Mouse (Mus musculus) CH12.LX (cell line): ENCODE measurements at regions not wholly inside any gene's neighbourhood (a gene's known extent, or its start where the extent isn't known, plus 50 kb on each side); places are given as distances from the start of the nearest gene placed in this dataset.

Source experiments
- DNase-seq: peaks from one replicate; pipeline ENCODE4 v3.0.0-alpha.2; 2013; ENCODE audit errors: extremely low read depth
- H3K27ac ChIP-seq: 2 replicates; pipeline ENCODE4 v1.5.1; 2012; ENCODE audit warnings: low read depth, mild to moderate bottlenecking, control low read depth, moderate library complexity; ENCODE audit not compliant: insufficient read depth
- H3K27me3 ChIP-seq: replicated peaks from 2 replicates; pipeline ENCODE3; 2012; ENCODE audit warnings: inconsistent platforms
- H3K36me3 ChIP-seq, 2 experiments: replicated peaks in 1 of 2; 2 replicates each; pipeline versions ENCODE3 to v1.6.1; 2012; ENCODE audit warnings: inconsistent platforms in 1 of 2, low read length in 1 of 2, mild to moderate bottlenecking in 1 of 2, mixed read lengths in 1 of 2, moderate library complexity in 1 of 2; ENCODE audit not compliant: control insufficient read depth in 1 of 2, insufficient read depth in 1 of 2
- H3K4me1 ChIP-seq, 2 experiments: 2 replicates each; pipeline ENCODE4 v1.6.1; 2012; ENCODE audit warnings: inconsistent platforms in 1 of 2, moderate library complexity in 1 of 2; ENCODE audit not compliant: insufficient read depth in 2 of 2, control insufficient read depth in 1 of 2
- H3K4me2 ChIP-seq: 2 replicates; pipeline ENCODE4 v1.6.1; 2012; ENCODE audit warnings: low read depth, mild to moderate bottlenecking, control low read depth; ENCODE audit not compliant: poor library complexity, insufficient read depth, severe bottlenecking
- H3K4me3 ChIP-seq, 3 experiments: fragments of 150-350 bp in 1 of 3; sonication (generic) in 1 of 3; replicated peaks in 1 of 3; 2 replicates each; pipeline versions ENCODE3 to v1.5.1; 2011 to 2012; ENCODE audit warnings: low read depth in 2 of 3, low read length in 2 of 3, mild to moderate bottlenecking in 2 of 3, moderate library complexity in 2 of 3, control low read depth in 1 of 3, improper control_type of control experiment in 1 of 3, inconsistent platforms in 1 of 3, mixed read lengths in 1 of 3; ENCODE audit not compliant: poor library complexity in 1 of 3
- H3K79me2 ChIP-seq: replicated peaks from 2 replicates; pipeline ENCODE4 v1.6.1; 2012; ENCODE audit warnings: mild to moderate bottlenecking, moderate library complexity; ENCODE audit not compliant: control insufficient read depth, poor library complexity, insufficient read depth, severe bottlenecking; ENCODE audit errors: extremely low read depth
- H3K9ac ChIP-seq: 2 replicates; pipeline ENCODE4 v1.6.1; 2012; ENCODE audit warnings: low read depth, mild to moderate bottlenecking, control low read depth, moderate library complexity; ENCODE audit not compliant: insufficient read depth
- H3K9me3 ChIP-seq: replicated peaks from 2 replicates; pipeline ENCODE3; 2012; ENCODE audit warnings: low read length, inconsistent platforms, mixed read lengths
- CHD1 ChIP-seq: IDR thresholded peaks from 2 replicates; pipeline ENCODE4 v1.6.1; 2012; ENCODE audit warnings: low read depth, low read length, improper control_type of control experiment, inconsistent platforms
- CTCF ChIP-seq, 2 experiments: IDR thresholded peaks in 1 of 2; conservative IDR thresholded peaks in 1 of 2; 2 replicates each; pipeline ENCODE4 v1.5.1; 2011 to 2012; ENCODE audit warnings: low read depth in 2 of 2, low read length in 2 of 2, improper control_type of control experiment in 1 of 2, inconsistent platforms in 1 of 2, mild to moderate bottlenecking in 1 of 2, moderate library complexity in 1 of 2
- ETS1 ChIP-seq: conservative IDR thresholded peaks from 2 replicates; pipeline ENCODE4 v1.6.1; 2012; ENCODE audit warnings: low read depth, mild to moderate bottlenecking, inconsistent platforms, low read length, improper control_type of control experiment, moderate library complexity
- JUND ChIP-seq: conservative IDR thresholded peaks from 2 replicates; pipeline ENCODE4 v1.6.1; 2011; ENCODE audit warnings: low read depth, low read length, improper control_type of control experiment
- MXI1 ChIP-seq: IDR thresholded peaks from 2 replicates; pipeline ENCODE4 v1.6.1; 2011; ENCODE audit warnings: mild to moderate bottlenecking, low read depth, low read length, improper control_type of control experiment
- NELFE ChIP-seq: IDR thresholded peaks from 2 replicates; pipeline ENCODE4 v1.6.1; 2011; ENCODE audit warnings: low read depth, low read length, improper control_type of control experiment
- NRF1 ChIP-seq: IDR thresholded peaks from 2 replicates; pipeline ENCODE4 v1.6.1; 2014; ENCODE audit warnings: low read depth, mild to moderate bottlenecking, inconsistent platforms, low read length, improper control_type of control experiment, moderate library complexity
- POLR2A ChIP-seq: IDR thresholded peaks from 2 replicates; pipeline ENCODE4 v1.6.1; 2011; ENCODE audit warnings: low read depth, mild to moderate bottlenecking, improper control_type of control experiment, low read length
- SMC3 ChIP-seq: IDR thresholded peaks from 2 replicates; pipeline ENCODE4 v1.6.1; 2011; ENCODE audit warnings: low read depth, low read length, improper control_type of control experiment
- TBP ChIP-seq: conservative IDR thresholded peaks from 2 replicates; pipeline ENCODE4 v1.6.1; 2011; ENCODE audit warnings: low read depth, low read length, improper control_type of control experiment
- ZKSCAN1 ChIP-seq: IDR thresholded peaks from 2 replicates; pipeline ENCODE4 v1.6.1; 2012; ENCODE audit warnings: low read depth, inconsistent platforms, low read length, improper control_type of control experiment, borderline replicate concordance
- ZMIZ1 ChIP-seq: IDR thresholded peaks from 2 replicates; pipeline ENCODE4 v1.6.1; 2012; ENCODE audit warnings: low read depth, mild to moderate bottlenecking, inconsistent platforms, low read length, improper control_type of control experiment
- dilution Hi-C: fragments of 300-500 bp; cut with MboI; formaldehyde crosslinking; loops from 2 replicates; pipeline ENCODE4 v1.14.3; 2020; ENCODE audit warnings: low sequenced_read_pairs; ENCODE audit not compliant: extremely low pct_unique_long_range_greater_than_20kb, extremely low pct_ligation_motif_present
- in situ Hi-C: fragments of 300-500 bp; cut with MboI; formaldehyde crosslinking; loops from 3 replicates; pipeline ENCODE4 v1.14.3; 2019; ENCODE audit warnings: low sequenced_read_pairs, low pct_ligation_motif_present, low pct_unique_long_range_greater_than_20kb, mixed read lengths

GRCm38 (mm10) chr3:78736111-78736510, 550.2 kb downstream of the Rapgef2 start:
- H3K36me3 ChIP-seq, result no peaks in the 10 kb centered on the region
- no peaks in the 10 kb centered on the region for H3K79me2 ChIP-seq
- no peak overlapping the region for H3K27ac ChIP-seq
- dilution Hi-C loops, result no loop called here
- H3K9ac ChIP-seq, result no peak overlapping the region
- H3K9me3 ChIP-seq, result peaks cover 13% of the 10 kb centered on the region
- no peaks in the 10 kb centered on the region for H3K4me1 ChIP-seq
- no peak for TF ChIP-seq CHD1
- no peak for TF ChIP-seq CTCF (conservative IDR thresholded peaks at IDR 0.05 in 1 of 2, IDR thresholded peaks at IDR 0.05 in 1 of 2; ENCODE audit: low read depth in 2 of 2, low read length in 2 of 2)
- no peak for TF ChIP-seq NRF1
- no peak for TF ChIP-seq TBP
- no peak for TF ChIP-seq ETS1
- in situ Hi-C loops, result no loop called here
- no peaks in the 10 kb centered on the region for H3K27me3 ChIP-seq
- no peak overlapping the region for H3K4me3 ChIP-seq
- DNase-seq, result no peak
- H3K4me2 ChIP-seq, result no peak overlapping the region

DNA sequence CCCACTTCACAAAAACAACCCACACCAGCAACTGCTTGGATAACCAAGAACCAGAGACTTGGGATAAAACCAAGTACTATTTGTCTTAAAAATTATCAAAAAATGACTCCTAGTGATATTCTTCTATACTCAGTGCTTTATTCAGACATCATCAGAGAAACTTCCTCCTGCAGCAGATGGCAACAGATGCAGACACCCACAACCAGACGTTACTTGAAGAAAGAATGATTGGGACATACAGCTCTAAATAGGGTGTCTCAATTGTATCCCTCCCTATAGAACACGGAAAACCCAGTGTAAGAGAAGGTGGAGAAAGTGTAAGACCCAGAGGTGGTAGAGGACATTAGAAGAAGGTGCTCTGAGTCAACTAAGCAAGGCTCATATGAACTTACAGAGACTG, 569.6 kb downstream of the Rapgef2 start:
- Histone ChIP-seq H3K4me2 (no peak overlapping the region), H3K27me3 (no peaks in the 10 kb centered on the region), H3K4me1 (no peaks in the 10 kb centered on the region), H3K27ac (no peak overlapping the region), H3K36me3 (no peaks in the 10 kb centered on the region), H3K4me3 (no peak overlapping the region), H3K79me2 (no peaks in the 10 kb centered on the region), H3K9me3 (peaks cover 4% of the 10 kb centered on the region), H3K9ac (no peak overlapping the region)
- in situ Hi-C loops, result no loop called here
- TF ChIP-seq JUND, result no peak
- DNase-seq, result no peak
- dilution Hi-C loops, result no loop called here

- Histone ChIP-seq H3K4me2 (no peak overlapping the region), H3K36me3 (no peaks in the 10 kb centered on the region), H3K9me3 (peaks cover 16% of the 10 kb centered on the region), H3K27me3 (no peaks in the 10 kb centered on the region), H3K4me3 (no peak overlapping the region), H3K4me1 (no peaks in the 10 kb centered on the region), H3K79me2 (no peaks in the 10 kb centered on the region), H3K9ac (no peak overlapping the region), H3K27ac (no peak overlapping the region)
- in situ Hi-C loops (no loop called here), dilution Hi-C loops (no loop called here)
- no peak for DNase-seq
- TF ChIP-seq ZKSCAN1 (no peak), SMC3 (no peak), POLR2A (no peak), MXI1 (no peak), CHD1 (no peak), NELFE (no peak), ZMIZ1 (no peak)
These were observed 578.6 kb downstream of the Rapgef2 start for GRCm38 (mm10) chr3:78707687-78708086.
